Mouse (Mus musculus): ENCODE results near the gene H2-Aa.

The H2-Aa gene

GRCm38 (mm10) chr17:34300071-34300470, 12.4 kb upstream of the H2-Aa start:
- no peak for DNase-seq (ENCODE audit: low spot score)

GRCm38 (mm10) chr17:34299356-34299755, 11.7 kb upstream of the H2-Aa start:
- peak; percentile 36 for DNase-seq (ENCODE audit: low spot score)

GRCm38 (mm10) chr17:34295891-34296794, 8.5 kb upstream of the H2-Aa start:
- DNase-seq (ENCODE audit: low spot score) = peak; percentile 89

- DNase-seq (ENCODE audit: low spot score) = no peak
Measured at GRCm38 (mm10) chr17:34295307-34295706, 7.7 kb upstream of the H2-Aa start.

- no peak for DNase-seq (ENCODE audit: low spot score)
Measured at GRCm38 (mm10) chr17:34294249-34294648, 6.6 kb upstream of the H2-Aa start.

- peak; percentile 45 for DNase-seq (ENCODE audit: low spot score)
Measured at GRCm38 (mm10) chr17:34293533-34293932, 5.9 kb upstream of the H2-Aa start.

GRCm38 (mm10) chr17:34292570-34292969, 4.9 kb upstream of the H2-Aa start:
- no peak for DNase-seq (ENCODE audit: low spot score)

- DNase-seq (ENCODE audit: low spot score) = peak; percentile 87
Measured at GRCm38 (mm10) chr17:34291609-34292008, 4.0 kb upstream of the H2-Aa start.

- DNase-seq (ENCODE audit: low spot score) = no peak
Measured at GRCm38 (mm10) chr17:34288131-34288530, 508 bp upstream of the H2-Aa start.

- DNase-seq (ENCODE audit: low spot score) = no peak
Measured at GRCm38 (mm10) chr17:34286999-34287398, 624 bp downstream of the H2-Aa start.

- DNase-seq (ENCODE audit: low spot score) = no peak
Measured at GRCm38 (mm10) chr17:34286501-34286900, 1.1 kb downstream of the H2-Aa start.

GRCm38 (mm10) chr17:34285848-34286247, 1.8 kb downstream of the H2-Aa start:
- DNase-seq (ENCODE audit: low spot score) = peak; percentile 58

- DNase-seq (ENCODE audit: low spot score) = no peak
Measured at GRCm38 (mm10) chr17:34285371-34285770, 2.3 kb downstream of the H2-Aa start.

- no peak for DNase-seq (ENCODE audit: low spot score)
Measured at GRCm38 (mm10) chr17:34281836-34282235, 5.8 kb downstream of the H2-Aa start.

- DNase-seq (ENCODE audit: low spot score) = no peak
Measured at GRCm38 (mm10) chr17:34280499-34281038, 7.1 kb downstream of the H2-Aa start.

GRCm38 (mm10) chr17:34272102-34272501, 15.5 kb downstream of the H2-Aa start:
- no peak for DNase-seq (ENCODE audit: low spot score)

GRCm38 (mm10) chr17:34270940-34271339, 16.7 kb downstream of the H2-Aa start:
- DNase-seq (ENCODE audit: low spot score) = no peak

GRCm38 (mm10) chr17:34270230-34270629, 17.4 kb downstream of the H2-Aa start:
- DNase-seq (ENCODE audit: low spot score) = no peak

GRCm38 (mm10) chr17:34269817-34270216, 17.8 kb downstream of the H2-Aa start:
- no peak for DNase-seq (ENCODE audit: low spot score)

GRCm38 (mm10) chr17:34268748-34269147, 18.9 kb downstream of the H2-Aa start:
- DNase-seq (ENCODE audit: low spot score) = no peak

- no peak for DNase-seq (ENCODE audit: low spot score)
Measured at GRCm38 (mm10) chr17:34268262-34268661, 19.4 kb downstream of the H2-Aa start.

- no peak for DNase-seq (ENCODE audit: low spot score)
Measured at GRCm38 (mm10) chr17:34264452-34265351, 22.9 kb downstream of the H2-Aa start.
